Mouse (Mus musculus) right cerebral cortex, postnatal 4 days (tissue): ENCODE data around the gene B130006D01Rik.
"Not testable (repeated sequence)": the region's sequence is repeated elsewhere in the genome, so short reads cannot be mapped to it uniquely, and the experiment has no call there.

Source experiments
- DNase-seq: peaks from one replicate; pipeline ENCODE4 v3.0.0-alpha.2; 2022

The B130006D01Rik gene

DNA sequence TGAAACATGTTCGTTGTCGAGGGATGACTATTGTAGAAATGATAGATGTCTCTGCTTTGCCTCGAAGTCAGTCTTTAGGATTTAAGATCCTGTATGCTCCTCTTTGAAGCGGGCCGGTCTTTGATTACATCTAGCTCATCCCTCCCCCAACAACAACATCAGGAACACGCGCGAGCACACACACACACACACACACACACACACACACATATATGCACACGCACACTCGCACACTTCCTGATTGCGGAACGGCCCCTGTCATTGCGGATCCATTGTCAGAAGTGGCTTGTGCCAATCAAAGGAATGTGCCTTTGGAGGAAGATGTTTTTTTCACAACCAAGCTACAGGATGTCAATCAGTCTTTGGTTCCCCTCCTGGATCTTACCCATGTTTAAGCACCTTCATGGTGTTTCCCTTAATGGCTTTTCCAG lies 9.6 kb upstream of the B130006D01Rik start:
- no peak for DNase-seq

DNA sequence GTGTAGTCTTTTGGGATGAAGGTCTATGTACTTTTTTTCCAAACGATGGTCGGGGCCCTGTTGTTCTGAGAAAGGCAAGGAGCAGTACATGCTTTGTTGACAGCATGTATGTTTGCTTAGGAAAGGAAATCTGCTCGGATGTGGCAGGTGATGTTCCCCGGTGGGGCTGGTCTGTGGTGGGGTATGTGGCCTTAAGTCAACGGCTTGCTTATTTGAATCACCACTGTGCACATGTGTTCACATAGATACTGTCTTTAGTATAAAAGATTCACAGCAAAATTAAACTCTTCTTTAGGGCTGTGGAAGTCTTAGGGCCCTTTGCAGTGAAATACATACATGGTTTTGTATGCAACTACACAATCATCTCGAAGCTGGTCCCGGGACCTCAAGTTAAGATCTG lies 9.0 kb upstream of the B130006D01Rik start:
- no peak for DNase-seq

DNA sequence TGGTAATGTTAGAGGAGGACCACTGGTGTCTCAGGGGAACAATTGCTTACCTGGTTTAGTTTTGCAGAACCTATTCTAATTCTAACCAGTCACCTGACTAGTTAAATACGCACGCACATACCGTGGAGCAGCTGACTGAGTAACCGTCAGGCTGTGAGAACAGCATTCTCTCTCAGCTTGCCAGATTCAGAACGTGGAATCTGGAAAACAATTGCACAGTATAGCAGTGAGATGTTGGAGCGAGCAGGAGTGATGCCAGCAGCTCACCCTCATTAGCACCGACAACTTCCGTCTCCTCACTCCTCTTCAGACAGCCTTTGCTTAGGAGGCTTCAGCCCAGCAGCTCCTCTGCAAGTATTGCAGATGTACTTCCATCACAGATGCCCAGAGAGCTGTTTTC lies 7.3 kb upstream of the B130006D01Rik start:
- DNase-seq: no peak

DNA sequence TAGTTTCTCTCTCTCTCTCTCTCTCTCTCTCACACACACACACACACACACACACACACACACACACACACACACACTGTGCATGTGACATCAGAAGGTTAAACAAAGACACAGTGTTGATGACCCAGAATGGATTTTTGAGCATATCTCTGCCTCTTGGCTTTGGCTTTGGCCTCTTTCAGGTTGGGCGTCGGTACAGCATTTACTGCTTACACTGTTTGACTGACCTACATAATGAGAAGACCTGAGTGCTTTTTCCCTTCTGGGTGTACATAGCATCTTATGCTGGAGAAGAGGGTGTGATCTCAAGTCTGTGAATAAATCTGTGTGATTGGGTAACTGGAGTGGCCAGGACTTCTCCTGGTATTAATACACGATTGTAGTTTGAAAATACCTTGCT lies 4.0 kb upstream of the B130006D01Rik start:
- DNase-seq: no peak

DNA sequence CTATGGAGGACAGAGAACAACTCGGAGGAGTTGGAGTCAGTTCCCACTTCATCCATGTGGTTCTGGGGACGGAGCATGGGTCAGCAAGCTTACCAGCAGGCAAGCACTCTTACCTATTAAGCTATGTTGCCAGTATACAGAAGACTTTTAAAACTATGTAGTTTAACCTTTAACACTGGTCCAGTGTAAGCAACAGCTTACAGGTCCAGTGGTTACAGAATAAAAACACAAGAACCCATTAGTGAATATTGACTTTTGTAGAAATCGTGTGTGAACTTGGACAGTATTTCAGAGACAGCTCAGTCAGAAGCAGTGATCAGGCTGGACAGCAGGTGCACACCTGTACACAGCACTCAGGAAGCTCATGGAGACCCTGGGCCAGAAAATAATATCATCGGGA lies 1.1 kb downstream of the B130006D01Rik start:
- DNase-seq: no peak

DNA sequence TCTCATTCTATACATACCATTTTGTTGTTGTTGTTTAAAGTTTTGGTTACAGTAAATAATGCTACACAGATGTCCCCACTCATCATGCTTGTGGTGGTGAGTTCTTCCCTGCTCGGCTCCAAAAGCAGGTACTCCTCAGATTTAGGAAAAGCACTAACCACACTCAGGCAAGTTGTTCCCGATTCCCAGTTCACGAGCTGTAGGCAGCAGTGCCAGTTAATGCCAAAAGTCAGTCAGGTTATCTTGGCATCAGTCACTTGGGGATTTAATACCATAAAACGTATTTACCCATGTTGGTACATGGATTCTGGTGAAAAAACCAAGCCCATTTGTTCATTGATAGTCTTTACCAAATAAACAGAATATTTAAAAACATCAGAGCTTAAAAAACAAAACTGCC lies 2.8 kb downstream of the B130006D01Rik start:
- no peak for DNase-seq

DNA sequence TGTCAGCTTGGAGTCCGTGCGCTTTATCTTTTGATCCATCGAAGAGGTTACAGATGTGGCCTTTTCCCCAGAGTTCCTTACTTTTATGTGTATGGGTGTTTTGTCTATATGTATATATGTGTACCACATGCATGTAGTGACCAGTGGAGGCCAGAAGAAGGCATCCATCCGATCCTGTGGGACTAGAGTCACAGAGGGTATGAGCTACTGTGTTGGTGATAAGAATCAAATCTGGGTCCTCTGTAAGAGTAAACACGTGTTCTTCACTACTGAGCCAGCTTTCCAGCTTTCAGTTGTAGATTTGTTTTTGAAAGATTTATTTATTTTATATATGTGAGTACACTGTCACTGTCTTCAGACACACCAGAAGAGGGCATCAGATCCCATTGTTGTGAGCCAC lies 4.6 kb downstream of the B130006D01Rik start:
- no peak for DNase-seq

DNA sequence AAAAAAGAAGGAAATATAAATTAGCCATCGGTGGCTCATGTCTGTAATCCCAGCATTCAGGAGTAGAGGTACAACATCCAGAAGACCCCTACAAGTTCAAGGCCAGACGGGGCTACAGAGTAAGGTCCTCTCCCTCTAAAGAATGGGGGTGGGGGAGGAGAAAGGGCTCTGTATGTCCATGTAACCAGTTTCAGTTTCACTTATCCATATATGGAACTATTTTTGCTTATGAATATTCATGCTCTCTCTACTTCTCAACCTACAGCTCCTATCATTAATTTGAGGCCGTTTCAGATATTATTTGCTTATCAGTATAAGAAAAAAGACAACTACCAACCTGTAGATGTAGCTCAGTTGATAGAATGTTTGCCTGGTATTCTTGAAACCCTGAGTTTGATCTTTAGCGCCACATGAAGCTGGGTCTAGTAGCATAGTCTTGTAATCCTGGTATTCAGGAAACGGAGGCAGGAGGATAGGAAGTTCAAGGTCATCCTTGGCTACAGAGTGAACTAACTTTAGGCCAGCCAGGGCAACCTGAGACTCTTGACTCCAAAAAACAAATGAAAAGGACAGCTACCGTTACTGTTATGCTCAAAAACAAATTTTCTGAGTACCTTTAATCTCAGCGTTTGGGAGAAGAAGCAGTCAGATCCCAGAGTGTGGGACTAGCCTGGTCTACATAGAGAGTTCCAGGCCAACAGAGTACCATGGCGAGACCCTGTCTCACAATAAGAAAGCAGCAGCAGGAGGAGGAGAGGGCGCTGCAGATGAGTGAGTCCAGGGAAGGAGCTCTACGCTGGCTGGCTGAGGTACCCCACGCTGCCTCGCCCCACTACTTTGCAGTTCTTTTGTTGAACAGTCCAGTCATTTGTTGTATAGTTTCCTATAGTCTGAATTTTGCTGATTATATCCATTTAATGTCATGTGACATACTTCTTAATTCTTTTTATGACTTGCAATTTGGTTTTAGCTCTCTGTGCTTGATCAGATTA lies 5.8 kb downstream of the B130006D01Rik start:
- DNase-seq: no peak

DNA sequence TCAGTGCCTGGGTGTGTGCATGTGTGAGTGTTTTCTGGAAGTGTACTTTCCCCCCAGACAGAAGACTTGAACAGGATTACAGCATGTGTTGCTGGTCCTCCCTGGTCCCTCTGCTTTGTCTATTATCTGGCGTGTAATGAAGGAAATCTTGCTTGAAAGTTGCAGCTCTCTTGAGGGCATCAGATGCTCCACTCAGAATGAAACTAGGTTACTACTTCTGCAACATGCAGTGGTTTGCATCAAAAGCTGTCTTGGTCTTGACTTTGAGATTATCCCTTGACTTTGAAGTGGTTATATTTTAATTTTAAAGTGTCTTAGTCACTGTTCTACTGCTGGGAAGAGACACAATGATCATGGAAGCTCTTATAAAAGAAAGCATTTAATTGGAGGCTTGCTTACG lies 11.1 kb downstream of the B130006D01Rik start:
- DNase-seq: no peak

DNA sequence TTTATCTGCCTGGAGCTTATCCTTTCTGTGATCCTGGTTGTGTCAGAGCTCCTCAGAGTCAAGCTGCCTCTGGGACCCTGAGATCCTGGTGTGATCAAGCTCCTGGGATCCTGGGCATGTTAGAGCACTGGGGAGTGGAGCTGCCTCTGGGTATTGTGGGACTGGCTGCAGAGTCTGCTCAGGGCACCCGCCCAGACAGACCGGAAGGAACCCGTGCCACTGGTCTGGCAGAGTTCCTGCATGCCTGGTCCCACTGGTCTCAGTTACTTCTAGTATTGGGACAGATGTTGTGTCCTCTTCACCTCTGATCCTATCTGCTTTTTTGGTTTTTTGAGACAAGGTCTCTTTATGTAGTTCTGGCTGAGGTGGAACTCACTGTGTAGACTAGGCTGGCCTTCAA lies 14.4 kb downstream of the B130006D01Rik start:
- no peak for DNase-seq

DNA sequence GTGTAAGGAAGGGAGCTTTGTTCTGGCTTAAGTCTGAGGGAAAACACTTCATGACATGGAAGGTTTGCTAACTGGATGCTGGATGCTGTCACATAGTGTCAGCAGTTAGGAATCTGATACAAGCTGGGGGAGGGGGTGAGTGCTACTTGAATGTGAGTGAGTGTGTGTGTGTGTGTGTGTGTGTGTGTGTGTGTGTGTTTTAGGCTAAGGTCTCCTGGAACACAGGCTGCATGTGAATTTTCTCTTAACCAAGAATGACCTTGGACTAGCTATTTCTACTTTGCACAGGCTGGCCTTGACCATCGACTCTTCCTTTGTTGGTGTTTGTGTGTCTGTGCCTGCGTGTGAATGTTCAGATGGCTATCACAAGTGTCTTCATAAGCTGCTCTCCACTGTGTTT lies 21.1 kb downstream of the B130006D01Rik start:
- no peak for DNase-seq

DNA sequence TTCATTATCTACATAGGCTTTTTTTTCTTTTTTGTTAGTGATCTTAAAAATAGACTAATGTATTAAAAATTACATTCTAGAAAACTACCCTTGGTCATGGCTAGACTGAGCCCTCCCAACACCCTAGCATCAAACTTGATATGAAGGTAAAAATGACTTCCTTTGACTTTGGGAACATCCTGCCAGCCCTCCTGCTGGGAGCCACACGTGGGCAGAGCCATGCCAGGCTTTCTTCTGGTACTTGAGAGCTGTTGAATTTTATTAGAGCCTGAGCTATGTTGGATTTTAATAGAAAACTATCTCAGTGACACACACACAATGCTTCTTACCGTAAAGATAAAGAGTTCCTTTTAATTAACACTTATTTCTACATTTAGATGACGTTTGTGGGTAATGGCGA lies 23.4 kb downstream of the B130006D01Rik start:
- DNase-seq: no peak

DNA sequence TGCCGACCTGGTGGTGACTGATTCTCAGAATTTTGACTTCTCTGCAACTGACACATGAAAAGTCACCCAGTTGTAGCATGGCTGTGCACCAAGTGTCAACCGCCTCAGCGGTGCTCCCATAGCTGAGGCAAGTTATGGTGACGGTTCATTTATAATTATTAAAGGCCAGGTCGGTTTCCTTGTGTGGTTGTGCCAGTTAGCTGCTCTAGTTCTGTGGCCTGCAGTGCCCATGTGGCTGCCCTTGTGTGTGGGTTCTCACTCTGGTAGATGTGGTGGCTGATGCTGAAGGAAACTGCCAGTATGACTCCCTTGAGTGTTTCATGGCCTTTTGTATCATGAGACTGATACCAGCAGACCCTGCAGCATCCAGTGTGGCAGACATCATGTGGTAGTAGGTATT lies 24.9 kb downstream of the B130006D01Rik start:
- DNase-seq: no peak

DNA sequence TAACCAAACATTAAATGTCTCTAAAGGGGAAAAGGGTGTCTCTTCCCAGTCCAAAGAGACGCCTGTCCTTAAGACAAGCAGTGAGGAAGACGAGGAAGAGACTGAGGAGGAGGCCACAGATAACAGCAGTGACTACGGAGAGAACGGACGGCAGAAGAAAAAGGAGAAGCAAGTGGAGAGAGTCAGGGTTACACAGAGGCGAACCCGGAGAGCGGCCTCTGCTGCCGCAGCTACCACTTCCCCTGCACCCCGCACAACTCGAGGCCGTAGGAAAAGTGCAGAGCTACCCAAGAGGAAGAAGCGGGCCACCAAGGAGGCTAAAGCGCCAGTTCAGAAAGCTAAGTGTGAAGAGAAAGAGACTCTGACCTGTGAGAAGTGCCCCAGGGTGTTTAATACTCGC lies 26.2 kb downstream of the B130006D01Rik start:
- no peak for DNase-seq

DNA sequence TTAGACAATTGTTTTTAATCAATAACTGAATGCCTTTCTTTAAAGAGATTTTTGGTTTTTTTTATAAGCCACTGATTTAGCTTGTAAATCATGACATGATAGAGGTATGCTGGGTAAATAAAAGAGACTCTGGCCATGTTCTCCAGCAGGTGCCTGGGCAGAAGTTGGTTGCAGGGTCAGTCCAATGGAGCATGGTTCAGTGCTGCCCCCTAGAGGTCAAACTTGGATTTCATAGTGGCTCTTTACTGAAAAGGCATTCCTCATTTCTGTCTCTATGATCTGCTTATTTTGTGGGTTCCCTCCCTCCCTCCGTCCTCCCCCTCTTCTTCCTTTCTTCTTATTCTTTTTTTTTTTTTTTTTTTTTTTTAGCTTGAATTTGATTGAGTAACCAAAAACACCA lies 27.6 kb downstream of the B130006D01Rik start:
- peak; percentile 81 for DNase-seq

DNA sequence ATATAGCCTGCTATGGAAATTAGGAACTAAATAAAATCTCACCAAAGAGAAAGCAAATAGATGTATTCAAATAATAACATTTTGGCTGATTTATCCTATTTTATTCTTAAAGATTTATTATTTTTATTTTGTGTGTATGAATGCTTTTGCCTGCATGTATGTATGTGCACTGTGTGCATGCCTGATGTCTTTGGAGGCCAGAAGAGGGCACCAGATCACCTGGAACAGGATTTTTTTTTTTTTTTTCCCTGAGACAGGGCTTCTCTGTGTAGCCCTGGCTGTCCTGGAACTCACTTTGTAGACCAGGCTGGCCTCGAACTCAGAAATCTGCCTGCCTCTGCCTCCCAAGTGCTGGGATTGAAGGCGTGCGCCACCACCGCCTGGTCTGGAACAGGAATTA lies 31.8 kb downstream of the B130006D01Rik start:
- not testable (repeated sequence) for DNase-seq

DNA sequence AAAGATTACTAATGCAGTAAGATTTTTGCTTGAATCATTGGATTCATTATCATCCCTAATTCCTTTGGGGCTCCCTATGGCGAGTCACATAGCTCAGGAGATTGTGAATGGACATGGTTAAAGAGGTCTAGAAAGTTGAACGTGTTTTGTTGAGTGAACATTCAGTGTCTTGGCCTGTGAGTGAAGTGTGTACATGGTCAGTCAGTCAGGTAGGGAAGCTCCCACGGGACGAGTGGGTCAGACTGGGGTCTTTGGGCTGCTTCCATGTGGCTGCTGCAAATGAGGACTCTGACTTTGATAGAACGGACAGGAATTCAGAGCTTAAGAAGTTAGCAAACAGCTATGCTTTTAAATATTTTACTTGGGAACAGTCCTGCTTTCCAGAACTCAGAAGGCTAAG lies 37.1 kb downstream of the B130006D01Rik start:
- no peak for DNase-seq

DNA sequence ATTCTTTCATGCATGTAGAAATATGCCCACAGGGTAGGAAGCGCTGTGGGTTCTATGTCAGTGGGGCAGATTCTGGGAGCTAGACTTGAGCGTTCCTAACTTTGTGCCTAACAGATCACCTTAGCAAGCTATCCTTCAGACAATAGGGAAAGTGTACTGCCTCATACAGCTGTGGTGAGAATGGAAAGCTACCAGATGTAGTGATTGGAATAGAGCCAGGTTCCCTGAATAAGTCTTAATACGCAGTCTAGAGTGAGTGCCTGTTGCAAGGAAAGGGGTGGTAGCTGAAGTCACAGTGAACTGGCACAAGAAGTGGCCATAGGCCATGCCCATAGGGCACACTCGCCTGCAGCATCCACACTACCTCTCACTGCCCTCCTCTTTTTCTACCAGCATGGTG lies 39.6 kb downstream of the B130006D01Rik start:
- DNase-seq: no peak

DNA sequence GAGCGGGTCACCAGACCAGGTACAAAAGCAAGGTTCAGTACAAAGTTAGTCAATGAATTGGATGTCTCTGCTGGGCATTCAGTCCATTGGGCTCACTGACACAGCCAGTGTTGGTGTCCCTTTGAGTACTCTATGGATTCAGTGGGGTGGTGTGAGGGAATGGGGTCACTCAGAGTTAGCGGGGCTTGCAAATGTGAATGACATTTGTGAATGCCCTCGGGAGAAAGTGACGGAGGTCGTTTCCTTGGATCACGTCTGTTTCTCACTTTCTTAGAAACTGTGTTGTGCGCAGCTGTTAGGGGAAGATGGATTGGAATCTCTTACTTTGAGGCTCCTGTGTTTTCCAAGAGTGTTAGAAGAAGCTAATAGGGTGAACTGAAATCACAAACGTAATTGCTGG lies 41.4 kb downstream of the B130006D01Rik start:
- no peak for DNase-seq

DNA sequence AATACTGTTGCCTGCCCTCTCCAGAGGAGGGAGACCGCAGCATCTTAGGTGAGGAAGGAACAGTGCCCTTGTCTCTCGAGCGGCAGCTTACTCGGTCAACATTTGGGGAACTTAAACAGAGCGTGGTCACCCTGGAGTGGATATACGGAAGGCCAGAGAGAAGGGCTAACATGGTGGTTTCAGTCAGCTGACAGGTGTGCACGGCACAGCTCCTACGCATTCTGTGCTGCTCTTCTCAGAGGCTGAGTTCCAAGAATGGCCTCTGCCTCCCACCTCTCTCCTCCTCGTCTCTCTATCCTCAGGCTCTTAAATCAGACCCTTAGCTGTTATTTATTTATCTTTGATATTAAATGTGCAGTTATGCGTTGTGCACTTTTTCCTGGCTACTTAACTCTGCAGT lies 41.9 kb downstream of the B130006D01Rik start:
- DNase-seq: no peak

DNA sequence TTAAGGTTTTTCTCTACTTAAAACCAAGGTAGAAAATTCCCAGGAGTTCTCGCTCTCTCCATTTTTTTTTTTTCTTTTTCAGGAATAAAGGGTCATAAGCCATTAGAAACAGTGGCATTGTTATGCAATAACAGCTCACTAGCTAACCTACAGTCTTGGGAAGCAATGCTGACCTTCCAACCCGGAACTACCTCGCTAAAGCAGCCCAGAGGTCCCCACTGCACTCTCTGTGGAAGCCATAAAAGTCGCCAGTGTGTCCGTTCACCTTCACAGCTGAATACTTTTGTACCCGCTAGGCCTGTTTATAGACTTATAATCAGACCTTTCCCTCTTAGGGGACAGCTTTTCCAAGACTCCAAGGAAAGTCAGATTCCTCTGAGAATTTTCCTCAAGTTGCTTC lies 44.9 kb downstream of the B130006D01Rik start:
- DNase-seq: no peak

DNA sequence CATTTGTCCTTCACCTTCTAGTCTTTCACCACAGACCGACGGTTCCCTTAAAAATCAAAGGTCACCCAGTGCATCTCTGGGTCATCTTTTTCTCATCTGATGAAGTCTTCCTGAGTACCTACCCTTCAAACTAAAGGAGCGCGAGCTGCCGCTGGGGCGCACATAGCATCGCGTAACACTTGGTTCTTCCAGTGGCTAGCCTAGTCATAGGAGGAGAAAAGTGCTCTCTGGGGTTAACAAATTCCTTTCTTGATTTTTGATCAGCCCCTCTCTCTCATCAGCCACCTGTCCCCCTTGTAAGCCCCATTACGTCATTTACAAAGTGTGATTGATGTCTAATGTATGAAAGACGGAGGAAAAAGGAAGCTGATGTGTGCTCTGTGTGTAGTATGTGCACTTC lies 45.8 kb downstream of the B130006D01Rik start:
- no peak for DNase-seq

DNA sequence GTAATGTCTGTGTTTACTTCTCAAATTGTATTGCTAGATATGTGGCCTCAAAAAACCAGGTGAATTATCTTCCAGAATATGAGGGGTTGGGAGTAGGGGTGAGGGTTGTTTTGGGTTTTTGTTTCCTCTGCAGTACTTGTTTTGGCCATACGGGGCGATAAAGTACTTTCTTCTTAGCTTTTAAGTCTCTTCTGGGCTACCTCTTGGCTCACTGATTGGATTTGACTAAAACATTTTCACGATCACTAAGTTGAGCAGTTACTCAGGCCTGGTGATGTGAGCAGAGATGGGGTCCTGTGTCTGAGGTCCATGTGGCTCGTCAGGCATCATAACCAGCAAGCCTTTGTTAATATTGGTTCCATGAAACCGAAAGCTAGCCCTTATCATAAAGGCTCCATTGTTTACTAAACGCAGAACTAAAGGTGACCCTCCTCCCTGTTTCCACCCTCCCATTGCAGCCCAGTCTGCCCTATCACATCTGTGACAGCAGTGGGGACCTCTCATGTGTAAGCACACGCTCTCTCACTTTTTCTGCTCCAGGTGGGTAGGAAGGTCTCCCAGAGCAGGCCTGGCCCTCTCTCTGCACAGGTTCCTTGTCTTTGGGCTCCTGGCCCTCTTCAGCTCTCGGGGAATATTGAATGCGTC lies 47.5 kb downstream of the B130006D01Rik start:
- DNase-seq: peak; percentile 32

DNA sequence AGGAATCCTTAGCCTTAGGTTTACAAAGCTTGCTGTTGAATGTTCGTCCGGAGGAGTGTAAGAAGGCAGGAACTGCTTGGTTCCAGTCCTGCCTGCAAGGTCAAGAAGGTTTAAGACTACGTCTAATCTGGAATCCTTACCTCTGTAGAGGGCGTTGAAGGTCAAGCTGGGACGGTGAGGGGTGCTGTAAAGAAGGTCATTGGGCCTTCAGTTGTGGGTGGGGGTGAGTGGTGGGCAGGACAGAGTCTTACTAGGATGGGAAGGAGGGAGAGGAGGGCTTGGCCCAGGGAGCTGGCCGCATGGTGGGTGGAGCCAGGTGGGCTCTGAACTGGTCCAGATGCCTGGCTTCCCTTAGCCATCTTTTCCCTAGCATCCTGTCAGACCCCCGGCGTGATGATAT lies 48.3 kb downstream of the B130006D01Rik start:
- no peak for DNase-seq
